Mouse (Mus musculus): Measurements from ENCODE around the gene Gm42906. TPM values are rescaled to one million over a fixed set of nuclear protein-coding genes. Genes with fewer than 3 reads are reported as not detected.

Gene Gm42906
- polyA plus RNA-seq, 1 experiment from 2014 or later = not detected

DNA sequence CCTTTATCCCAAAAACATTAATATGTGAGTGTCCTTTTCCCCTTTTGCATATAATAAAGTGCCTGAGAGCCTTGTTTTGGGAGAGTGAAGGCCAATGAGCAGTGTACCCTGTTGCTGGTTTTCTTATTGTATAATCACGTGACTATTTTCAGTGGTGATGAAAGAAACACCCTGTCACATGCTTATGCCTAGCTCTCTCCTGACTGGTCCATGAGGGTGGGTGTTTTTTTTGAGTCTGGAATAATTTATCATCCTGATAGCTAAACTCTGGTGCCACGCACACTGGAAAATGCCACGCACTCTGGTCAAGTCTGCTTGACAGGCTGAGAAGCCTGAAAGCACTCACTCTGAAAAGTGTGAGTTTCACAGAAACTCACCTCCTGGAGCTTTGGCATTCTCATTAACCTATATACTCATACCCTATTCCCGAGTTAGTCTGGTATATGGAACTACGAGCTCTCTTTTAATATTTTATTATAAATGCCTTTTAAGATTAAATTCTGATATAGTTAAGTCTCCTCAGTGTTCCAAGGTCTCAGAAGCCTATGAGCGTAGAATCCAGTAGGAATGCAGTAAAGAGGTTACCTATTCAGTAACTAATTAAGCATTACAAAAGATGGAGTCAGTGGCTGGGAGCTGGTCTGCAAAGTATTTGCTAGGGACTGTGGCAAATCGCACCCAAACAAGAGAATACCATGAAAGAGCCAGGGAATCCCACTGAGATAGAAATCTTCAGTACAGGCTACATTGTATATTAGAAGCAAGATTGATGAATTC, 19.7 kb downstream of the Gm42906 start:
- no peaks in the 10 kb centered on the region for H3K36me3 ChIP-seq
- no peaks in the 10 kb centered on the region for H3K27me3 ChIP-seq (ENCODE audit: low read depth, poor library complexity, severe bottlenecking)
- no peak overlapping the region for H3K4me3 ChIP-seq
- no peak overlapping the region for H3K27ac ChIP-seq (replicated peaks)
- DNase-seq (ENCODE audit: low spot score) = no peak
- WGBS = 34% methylated on average over 7 of the region's 7 CpGs
- peaks cover 16% of the 10 kb centered on the region; the same call in 1 of the 2 replicates for H3K4me1 ChIP-seq
- no peaks in the 10 kb centered on the region for H3K9me3 ChIP-seq (replicated peaks)

DNA sequence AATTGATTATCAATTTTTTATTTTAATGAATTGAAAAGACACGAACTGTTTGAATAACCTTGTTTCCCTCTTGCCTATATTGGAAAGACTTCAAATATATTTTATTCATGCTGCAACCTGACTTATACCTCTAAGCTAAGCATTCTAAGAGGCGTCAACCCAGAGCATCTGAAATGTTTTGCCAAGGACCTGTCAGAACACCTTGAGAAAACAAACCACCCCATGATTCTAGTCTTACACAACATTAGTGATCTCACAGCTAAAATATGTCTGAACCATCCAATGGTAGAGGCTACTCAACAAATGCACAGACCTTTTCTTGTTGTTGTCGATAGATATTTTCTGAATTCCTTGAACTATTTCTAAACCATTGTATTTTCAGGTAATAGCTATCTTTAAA, 20.5 kb downstream of the Gm42906 start:
- Histone ChIP-seq H3K4me3 (no peak overlapping the region), H3K36me3 (no peaks in the 10 kb centered on the region), H3K4me1 (peaks cover 14% of the 10 kb centered on the region; the same call in 1 of the 2 replicates), H3K9me3 (replicated peaks) (no peaks in the 10 kb centered on the region), H3K27ac (replicated peaks) (no peak overlapping the region), H3K27me3 (ENCODE audit: low read depth, poor library complexity, severe bottlenecking) (no peaks in the 10 kb centered on the region)
- DNase-seq (ENCODE audit: low spot score) = no peak
- WGBS = 91% methylated on average over 3 of the region's 3 CpGs

DNA sequence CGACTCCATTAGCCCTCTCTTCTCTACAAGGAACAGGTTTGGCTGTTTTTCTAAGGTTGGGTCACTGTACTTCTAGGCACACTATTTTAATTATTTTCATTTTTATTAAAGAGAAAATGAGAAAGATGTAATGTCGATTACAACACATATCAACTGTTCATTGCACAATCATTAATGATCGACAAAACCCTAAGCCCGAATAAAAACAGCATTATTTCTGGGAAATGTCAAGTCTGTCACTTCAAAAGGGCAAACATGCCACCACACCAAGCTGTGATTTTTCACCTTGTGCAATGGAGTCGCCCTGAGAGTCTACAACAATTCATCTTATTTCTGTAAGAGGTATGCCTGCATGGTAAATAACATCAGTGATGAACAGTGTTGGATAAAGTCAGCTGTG, 21.7 kb downstream of the Gm42906 start:
- WGBS = 91% methylated on average over 5 of the region's 5 CpGs

DNA sequence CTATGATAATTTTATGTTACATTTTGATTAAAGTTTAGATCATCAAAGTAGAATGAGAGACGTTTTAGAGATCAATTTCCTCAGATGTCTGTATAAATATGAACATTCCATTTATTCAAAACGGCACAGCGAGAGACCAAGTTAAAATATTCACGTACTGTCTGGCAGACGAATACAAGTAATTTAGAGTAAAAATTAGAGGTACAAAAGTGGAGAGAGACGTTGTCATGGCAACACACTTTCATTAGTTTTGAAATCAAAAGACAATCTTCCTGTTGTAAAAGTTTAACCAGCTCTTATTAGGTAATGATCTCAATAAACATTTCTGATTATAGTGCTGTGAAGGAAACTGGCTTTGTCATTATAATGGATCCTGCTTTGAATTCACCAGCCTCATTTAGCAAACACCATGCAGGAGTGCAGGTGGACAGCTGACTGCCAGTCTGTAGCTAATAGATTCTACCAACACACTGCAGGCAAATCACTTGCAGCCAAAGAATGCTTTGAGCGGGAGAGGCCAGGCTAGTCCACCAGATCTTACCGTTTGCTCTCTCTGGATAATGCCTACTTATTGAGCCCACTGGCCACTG, 22.6 kb downstream of the Gm42906 start:
- Histone ChIP-seq H3K4me1 (peaks cover 14% of the 10 kb centered on the region; the same call in 1 of the 2 replicates), H3K4me3 (no peak overlapping the region)
- WGBS = 79% methylated on average over 8 of the region's 8 CpGs

More for the DNA sequence above, 21.7 kb downstream of the Gm42906 start:
- no peak overlapping the region for H3K4me3 ChIP-seq
- H3K27me3 ChIP-seq (ENCODE audit: low read depth, poor library complexity, severe bottlenecking) = no peaks in the 10 kb centered on the region
- no peaks in the 10 kb centered on the region for H3K9me3 ChIP-seq (replicated peaks)
- H3K4me1 ChIP-seq = peaks cover 14% of the 10 kb centered on the region; the same call in 1 of the 2 replicates
- no peak overlapping the region for H3K27ac ChIP-seq (replicated peaks)
- H3K36me3 ChIP-seq = no peaks in the 10 kb centered on the region
- no peak for DNase-seq (ENCODE audit: low spot score)

DNA sequence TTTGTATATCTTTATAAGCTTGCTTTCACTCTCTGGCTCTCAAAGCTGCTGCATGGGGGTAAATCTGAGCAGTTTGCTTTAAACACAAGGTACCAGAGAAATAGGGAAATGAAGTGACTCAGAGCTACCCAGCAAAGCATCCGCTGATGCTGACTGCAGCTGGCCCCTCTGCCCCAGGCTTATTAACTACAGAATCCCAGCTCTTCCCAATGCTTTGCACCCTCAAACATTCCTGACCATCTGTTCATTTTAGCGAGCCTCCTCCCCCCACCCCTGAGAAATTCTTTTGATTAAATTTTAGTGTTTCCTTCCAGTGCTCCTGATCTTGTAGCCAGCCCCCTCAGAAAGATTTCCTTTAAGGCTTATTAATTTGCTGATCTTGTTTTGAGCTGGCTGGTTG, 24.4 kb downstream of the Gm42906 start:
- 78% methylated on average over 2 of the region's 2 CpGs for WGBS
- no peaks in the 10 kb centered on the region for H3K27me3 ChIP-seq (ENCODE audit: low read depth, poor library complexity, severe bottlenecking)
- H3K36me3 ChIP-seq = no peaks in the 10 kb centered on the region
- no peak overlapping the region for H3K4me3 ChIP-seq
- no peak for DNase-seq (ENCODE audit: low spot score)
- peaks cover 5% of the 10 kb centered on the region; the same call in 1 of the 2 replicates for H3K4me1 ChIP-seq
- no peak overlapping the region for H3K27ac ChIP-seq (replicated peaks)
- H3K9me3 ChIP-seq (replicated peaks) = no peaks in the 10 kb centered on the region

More for the DNA sequence above, 22.6 kb downstream of the Gm42906 start:
- no peak overlapping the region for H3K27ac ChIP-seq (replicated peaks)
- H3K36me3 ChIP-seq = no peaks in the 10 kb centered on the region
- no peak for DNase-seq (ENCODE audit: low spot score)
- no peaks in the 10 kb centered on the region for H3K9me3 ChIP-seq (replicated peaks)
- no peaks in the 10 kb centered on the region for H3K27me3 ChIP-seq (ENCODE audit: low read depth, poor library complexity, severe bottlenecking)

DNA sequence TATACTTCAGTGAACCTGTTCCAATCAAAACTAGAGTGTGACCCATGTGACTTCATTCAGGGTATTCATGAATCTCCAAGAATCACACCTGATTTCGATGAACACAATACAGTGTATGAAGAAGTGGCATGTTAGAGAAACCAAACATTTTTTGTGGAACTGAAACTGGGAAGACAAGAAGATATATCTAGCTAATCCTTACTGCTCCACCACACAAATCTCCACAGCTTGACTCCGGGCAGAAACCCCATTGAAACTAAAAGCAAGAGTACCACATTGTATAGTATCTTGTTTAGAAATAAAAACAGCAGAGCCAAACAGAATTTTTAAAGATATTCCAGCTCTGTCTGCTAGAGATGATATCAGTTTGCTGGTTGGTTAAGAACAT, 27.4 kb downstream of the Gm42906 start:
- no peaks in the 10 kb centered on the region for H3K36me3 ChIP-seq
- WGBS = 89% methylated on average over 2 of the region's 2 CpGs
- H3K9me3 ChIP-seq (replicated peaks) = no peaks in the 10 kb centered on the region
- DNase-seq (ENCODE audit: low spot score) = no peak
- no peak overlapping the region for H3K4me3 ChIP-seq
- no peaks in the 10 kb centered on the region for H3K4me1 ChIP-seq
- no peak overlapping the region for H3K27ac ChIP-seq (replicated peaks)
- H3K27me3 ChIP-seq (ENCODE audit: low read depth, poor library complexity, severe bottlenecking) = no peaks in the 10 kb centered on the region

DNA sequence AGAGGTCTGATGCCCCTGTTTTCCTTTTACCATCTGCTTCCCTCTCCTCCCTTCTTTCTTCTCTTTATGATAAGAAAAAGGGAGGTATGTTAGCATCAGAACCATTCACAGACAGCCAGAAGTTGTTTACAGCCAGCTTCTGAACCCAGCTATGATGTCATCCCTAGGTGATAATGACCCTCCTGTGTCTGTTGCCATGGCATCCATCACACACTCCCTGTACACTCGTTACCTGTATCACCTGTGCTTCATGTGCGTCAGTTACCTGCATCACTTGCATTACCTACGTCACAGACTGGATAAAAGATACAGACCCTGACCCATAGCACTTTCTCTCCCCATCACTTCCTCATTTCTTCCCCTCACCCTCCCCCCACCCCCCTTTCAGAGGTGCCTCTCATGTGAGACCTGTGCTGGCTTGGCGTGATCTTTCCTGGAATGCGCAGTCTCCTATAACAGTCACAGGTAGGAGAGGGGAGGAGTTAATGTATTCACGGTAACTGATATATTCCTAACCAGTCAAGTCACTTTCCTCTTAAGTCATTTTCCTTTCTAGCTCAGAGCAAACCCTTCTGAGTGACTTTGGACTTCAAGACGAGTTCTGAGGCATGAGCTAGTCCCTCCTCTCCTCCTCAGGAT, 27.9 kb downstream of the Gm42906 start:
- Histone ChIP-seq H3K9me3 (replicated peaks) (no peaks in the 10 kb centered on the region), H3K36me3 (no peaks in the 10 kb centered on the region), H3K4me1 (no peaks in the 10 kb centered on the region), H3K27ac (replicated peaks) (no peak overlapping the region), H3K4me3 (no peak overlapping the region), H3K27me3 (ENCODE audit: low read depth, poor library complexity, severe bottlenecking) (no peaks in the 10 kb centered on the region)
- no peak for DNase-seq (ENCODE audit: low spot score)
- WGBS = 81% methylated on average over 7 of the region's 7 CpGs

DNA sequence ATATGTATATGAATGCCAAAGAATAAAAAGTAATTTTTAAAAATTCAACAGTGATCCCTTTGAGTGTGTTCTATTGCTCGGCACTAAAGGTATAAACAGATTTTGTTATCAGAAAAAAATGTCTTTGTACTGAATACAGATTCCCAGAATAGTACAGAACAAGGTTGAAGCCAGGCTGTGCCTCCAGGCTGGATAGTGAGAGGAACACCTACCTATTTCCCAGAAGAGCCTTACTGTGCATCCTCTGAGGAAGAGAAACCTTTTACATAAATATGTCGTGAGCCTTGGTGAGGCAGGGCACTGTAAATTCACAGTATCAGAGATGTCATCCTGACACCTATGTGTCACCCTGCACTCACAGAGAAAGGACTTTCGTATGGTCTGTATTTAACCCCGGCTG, 31.8 kb downstream of the Gm42906 start:
- H3K36me3 ChIP-seq = no peaks in the 10 kb centered on the region
- no peaks in the 10 kb centered on the region for H3K27me3 ChIP-seq (ENCODE audit: low read depth, poor library complexity, severe bottlenecking)
- 88% methylated on average over 4 of the region's 4 CpGs for WGBS
- H3K4me3 ChIP-seq = no peak overlapping the region
- no peak overlapping the region for H3K27ac ChIP-seq (replicated peaks)
- H3K4me1 ChIP-seq = peaks cover 5% of the 10 kb centered on the region; the same call in 1 of the 2 replicates
- DNase-seq (ENCODE audit: low spot score) = no peak
- no peaks in the 10 kb centered on the region for H3K9me3 ChIP-seq (replicated peaks)

DNA sequence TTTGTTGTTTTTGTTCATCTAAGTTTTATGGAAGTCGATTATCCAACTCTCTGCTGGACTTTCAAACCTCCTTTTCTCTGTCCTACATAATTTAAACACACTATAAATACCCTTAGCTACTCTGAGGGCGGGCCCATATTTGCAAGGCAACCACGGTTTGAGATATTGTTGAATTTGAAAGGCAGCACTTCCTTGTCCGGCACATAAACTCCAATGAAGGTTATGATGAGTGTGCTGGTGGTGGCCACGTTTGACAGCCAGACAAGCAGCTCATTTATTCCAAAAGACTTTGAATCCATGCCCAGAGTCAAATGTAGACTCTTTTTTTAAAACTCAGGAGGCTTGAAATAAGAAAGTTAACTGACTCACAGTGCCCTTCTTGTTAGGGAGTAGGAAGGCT, 33.3 kb downstream of the Gm42906 start:
- DNase-seq (ENCODE audit: low spot score) = no peak
- no peaks in the 10 kb centered on the region for H3K27me3 ChIP-seq (ENCODE audit: low read depth, poor library complexity, severe bottlenecking)
- no peaks in the 10 kb centered on the region for H3K36me3 ChIP-seq
- peaks cover 5% of the 10 kb centered on the region; the same call in 1 of the 2 replicates for H3K4me1 ChIP-seq
- WGBS = 84% methylated on average over 5 of the region's 5 CpGs
- no peak overlapping the region for H3K4me3 ChIP-seq
- no peak overlapping the region for H3K27ac ChIP-seq (replicated peaks)
- no peaks in the 10 kb centered on the region for H3K9me3 ChIP-seq (replicated peaks)

DNA sequence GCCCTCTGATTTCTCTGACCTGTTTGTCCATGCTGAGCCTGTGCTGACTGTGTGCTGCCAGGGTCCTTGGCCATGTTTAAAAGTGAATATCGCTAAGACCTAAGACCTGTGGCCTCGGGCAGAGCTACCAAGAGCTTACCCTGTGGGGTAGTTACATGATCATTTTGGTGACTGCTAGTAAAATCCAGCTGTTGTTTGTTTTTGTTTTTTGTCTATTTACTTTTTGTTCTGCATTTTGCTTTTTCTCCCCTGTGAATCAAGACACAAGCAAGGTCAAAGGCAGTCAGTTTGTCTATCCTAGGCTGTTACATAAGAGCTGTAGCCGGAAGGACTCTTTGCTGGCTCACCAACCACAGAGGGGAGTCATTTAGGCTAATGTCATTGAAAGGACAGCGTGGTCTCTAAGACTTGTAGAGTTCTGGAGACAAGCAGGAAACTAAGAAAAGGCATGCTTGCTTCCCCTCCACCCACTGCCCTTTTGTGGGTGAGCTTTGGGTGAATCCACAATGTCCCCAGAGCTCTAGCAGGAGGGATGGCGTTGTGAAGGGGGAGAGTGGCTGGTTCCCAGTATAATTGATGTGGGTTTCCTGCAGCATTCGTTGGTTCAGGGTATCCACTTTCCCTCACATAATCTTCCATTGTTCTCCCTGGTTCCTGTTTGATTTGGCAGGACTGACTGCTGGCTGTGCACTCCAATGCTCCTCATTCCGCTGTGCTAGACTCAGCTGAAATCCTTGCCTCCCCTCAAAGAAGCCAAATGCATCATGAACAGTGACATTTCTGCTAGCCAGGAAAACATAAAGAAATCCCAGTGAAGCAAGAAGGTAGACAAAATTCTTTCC, 33.9 kb downstream of the Gm42906 start:
- 62% methylated on average over 7 of the region's 7 CpGs for WGBS
- Histone ChIP-seq H3K27ac (replicated peaks) (no peak overlapping the region), H3K9me3 (replicated peaks) (no peaks in the 10 kb centered on the region)

DNA sequence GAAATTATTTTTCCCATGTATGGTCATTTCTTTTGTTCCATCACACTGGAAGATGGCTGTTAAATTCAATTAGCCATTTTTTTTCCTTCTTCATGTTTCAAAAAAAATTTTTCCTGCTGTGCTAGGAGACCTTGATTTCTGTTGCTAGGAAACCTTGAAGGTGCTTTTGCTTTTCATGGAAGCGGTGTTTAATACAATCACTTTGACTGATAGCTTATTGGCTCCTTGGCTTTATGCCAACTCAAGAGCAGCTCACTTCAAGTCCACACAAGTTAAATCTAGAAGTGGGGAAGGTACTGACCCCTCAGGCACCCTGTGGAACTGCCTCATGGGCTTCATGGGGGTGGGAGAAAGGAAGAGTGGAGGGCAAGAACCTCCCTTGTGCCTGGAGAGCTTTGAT, 38.1 kb downstream of the Gm42906 start:
- H3K27me3 ChIP-seq (ENCODE audit: low read depth, poor library complexity, severe bottlenecking) = no peaks in the 10 kb centered on the region
- no peaks in the 10 kb centered on the region for H3K36me3 ChIP-seq
- H3K4me1 ChIP-seq = peaks cover 5% of the 10 kb centered on the region; the same call in 1 of the 2 replicates
- H3K4me3 ChIP-seq = no peak overlapping the region
- no peak overlapping the region for H3K27ac ChIP-seq (replicated peaks)
- WGBS = 97% methylated on average over 1 of the region's 1 CpGs
- DNase-seq (ENCODE audit: low spot score) = no peak
- H3K9me3 ChIP-seq (replicated peaks) = no peaks in the 10 kb centered on the region

More for the DNA sequence above, 33.9 kb downstream of the Gm42906 start:
- Histone ChIP-seq H3K4me3 (no peak overlapping the region), H3K4me1 (peaks cover 5% of the 10 kb centered on the region; the same call in 1 of the 2 replicates), H3K27me3 (ENCODE audit: low read depth, poor library complexity, severe bottlenecking) (no peaks in the 10 kb centered on the region), H3K36me3 (no peaks in the 10 kb centered on the region)
- no peak for DNase-seq (ENCODE audit: low spot score)

DNA sequence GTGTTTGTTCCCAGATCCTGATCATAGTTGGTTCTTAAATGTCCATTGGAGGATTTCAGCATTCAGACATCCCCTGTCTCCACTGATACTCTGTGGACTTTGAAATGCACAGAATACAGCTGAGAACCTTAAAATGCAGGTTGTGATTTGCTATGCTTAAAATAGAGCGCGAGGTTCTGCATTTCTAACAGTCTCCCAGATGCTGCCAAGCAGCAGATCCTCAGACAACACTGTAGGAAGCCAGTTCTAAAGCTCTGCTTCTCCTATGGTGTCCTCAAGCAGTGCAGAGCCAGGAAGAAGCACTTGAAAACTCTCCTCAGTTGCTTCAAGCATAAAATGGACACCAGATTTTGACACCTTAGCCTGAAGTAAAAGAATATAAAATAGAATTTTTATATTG, 48.1 kb downstream of the Gm42906 start:
- no peaks in the 10 kb centered on the region for H3K36me3 ChIP-seq
- no peak overlapping the region for H3K4me3 ChIP-seq
- no peak for DNase-seq (ENCODE audit: low spot score)
- no peaks in the 10 kb centered on the region for H3K9me3 ChIP-seq (replicated peaks)
- no peak overlapping the region for H3K27ac ChIP-seq (replicated peaks)
- WGBS = 75% methylated on average over 2 of the region's 2 CpGs
- H3K27me3 ChIP-seq (ENCODE audit: low read depth, poor library complexity, severe bottlenecking) = no peaks in the 10 kb centered on the region
- no peaks in the 10 kb centered on the region for H3K4me1 ChIP-seq
